Mouse (Mus musculus) liver, postnatal 0 days (tissue): Measurements from ENCODE around the gene Avpi1.
A peak's percentile ranks its signal among the peaks of the same experiment; 100 is the strongest.

ENCODE experiments used
- CTCF ChIP-seq: sonication (generic); IDR thresholded peaks from 2 replicates; pipeline ENCODE4 v1.5.1; 2016; ENCODE audit warnings: antibody characterized with exemption, low read depth
- EP300 ChIP-seq: IDR thresholded peaks from 2 replicates; pipeline ENCODE4 v1.6.1; 2016; ENCODE audit warnings: antibody characterized with exemption, low read depth, mild to moderate bottlenecking

DNA sequence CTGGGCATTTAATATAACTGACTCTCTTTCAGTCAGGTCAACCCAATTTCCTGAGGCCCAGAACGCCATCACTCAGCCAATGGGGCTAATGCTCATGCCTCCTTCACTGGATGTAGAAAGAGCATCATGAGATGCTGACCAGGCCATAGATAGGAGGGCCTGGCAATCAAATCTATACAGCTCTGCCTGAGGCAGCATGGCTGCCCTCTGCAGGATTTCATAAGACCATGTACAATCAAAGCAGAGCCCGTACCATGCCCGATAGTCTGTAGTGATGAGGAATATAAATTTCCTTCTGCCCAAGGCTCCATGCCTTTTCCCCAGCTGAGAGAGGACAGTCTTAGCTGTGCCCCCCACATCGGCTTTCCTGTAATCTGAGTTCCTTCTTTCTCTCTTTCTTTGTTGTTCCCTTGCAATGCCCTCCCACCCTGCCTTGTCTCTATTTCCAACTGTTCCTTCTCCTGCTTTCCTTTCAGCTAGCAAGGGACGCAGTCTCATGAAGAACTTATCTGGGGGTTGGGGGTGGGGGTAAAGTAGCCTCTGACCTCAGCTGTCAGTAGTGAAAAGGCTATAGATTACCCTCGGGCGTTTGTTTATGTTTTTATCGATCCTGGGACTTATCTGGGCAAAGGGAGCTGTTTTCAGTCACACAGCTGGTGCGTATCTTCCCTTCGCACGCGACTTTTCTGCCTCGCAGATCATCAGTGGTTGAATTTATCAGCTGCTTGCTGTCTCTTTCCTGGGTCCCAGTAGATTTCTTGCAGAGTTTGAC is 29.6 kb upstream of the Avpi1 start:
- peak; percentile 19 for TF ChIP-seq CTCF
- peak; percentile 71; the same call in 1 of the 2 replicates for TF ChIP-seq EP300
